Mouse (Mus musculus): ENCODE data around the gene Dnajc12. TPM values are rescaled to one million over a fixed set of nuclear protein-coding genes. Genes with fewer than 3 reads are reported as not detected.
"Not testable (repeated sequence)": the region's sequence is repeated elsewhere in the genome, so short reads cannot be mapped to it uniquely, and the experiment has no call there.

The Dnajc12 gene
- polyA plus RNA-seq (2015; fragmentation: Nextera tagmentation; extraction: Ambion mirVana) = 8.3 and 9.1 TPM in 2 replicates

- WGBS = under 1% methylated on average over 28 of the region's 28 CpGs
- Histone ChIP-seq H3K27ac (no peak within 1 kb of the TSS), H3K27me3 (peaks cover 15% of the 10 kb centered on the region; the same call in 1 of the 2 replicates), H3K4me2 (peak within 1 kb of the TSS; percentile 87), H3K4me1 (peaks cover 9% of the 10 kb centered on the region), H3K9ac (peak within 1 kb of the TSS; percentile 77), H3K4me3 (peak within 1 kb of the TSS; percentile 59), H3K36me3 (ENCODE audit: poor library complexity, severe bottlenecking) (no peaks in the 10 kb centered on the region), H3K9me3 (replicated peaks) (no peaks in the 10 kb centered on the region)
- peak; percentile 96 for ATAC-seq
Observed at GRCm38 (mm10) chr10:63382372-63383279, at the start of gene Dnajc12. Gene Dnajc12 (plus strand): TSS chr10:63382443.

GRCm38 (mm10) chr10:63336901-63337300 lies 45.3 kb upstream of the Dnajc12 start:
- H3K36me3 ChIP-seq (ENCODE audit: poor library complexity, severe bottlenecking) = peaks cover 23% of the 10 kb centered on the region
- ATAC-seq = no peak
- H3K9ac ChIP-seq = peak overlapping the region; percentile 95
- peak overlapping the region; percentile 79 for H3K4me3 ChIP-seq
- WGBS = 65% methylated on average over 13 of the region's 13 CpGs
- peak overlapping the region; percentile 69 for H3K4me2 ChIP-seq
- no peak overlapping the region for H3K27ac ChIP-seq
- no peaks in the 10 kb centered on the region for H3K9me3 ChIP-seq (replicated peaks)
- no peaks in the 10 kb centered on the region for H3K27me3 ChIP-seq
- peaks cover 23% of the 10 kb centered on the region for H3K4me1 ChIP-seq

- Histone ChIP-seq H3K4me2 (peak overlapping the region; percentile 69), H3K9me3 (replicated peaks) (no peaks in the 10 kb centered on the region), H3K27ac (no peak overlapping the region), H3K36me3 (ENCODE audit: poor library complexity, severe bottlenecking) (peaks cover 22% of the 10 kb centered on the region), H3K9ac (peak overlapping the region; percentile 95), H3K27me3 (no peaks in the 10 kb centered on the region), H3K4me1 (peaks cover 23% of the 10 kb centered on the region), H3K4me3 (peak overlapping the region; percentile 79)
- 20% methylated on average over 5 of the region's 5 CpGs for WGBS
- ATAC-seq = no peak
Observed at GRCm38 (mm10) chr10:63337326-63337725, 44.9 kb upstream of the Dnajc12 start.

GRCm38 (mm10) chr10:63337951-63338836 lies 44.0 kb upstream of the Dnajc12 start:
- Histone ChIP-seq H3K4me1 (peaks cover 23% of the 10 kb centered on the region), H3K27me3 (no peaks in the 10 kb centered on the region), H3K9ac (peak overlapping the region; percentile 95), H3K27ac (peak overlapping the region; percentile 90), H3K4me3 (peak overlapping the region; percentile 79), H3K36me3 (ENCODE audit: poor library complexity, severe bottlenecking) (peaks cover 14% of the 10 kb centered on the region), H3K9me3 (replicated peaks) (no peaks in the 10 kb centered on the region), H3K4me2 (peak overlapping the region; percentile 69)
- peak; percentile 84 for ATAC-seq
- WGBS = 2% methylated on average over 59 of the region's 113 CpGs

- under 1% methylated on average over 44 of the region's 74 CpGs for WGBS
- H3K27me3 ChIP-seq = no peaks in the 10 kb centered on the region
- peak overlapping the region; percentile 69 for H3K4me2 ChIP-seq
- peak overlapping the region; percentile 95 for H3K9ac ChIP-seq
- H3K36me3 ChIP-seq (ENCODE audit: poor library complexity, severe bottlenecking) = peaks cover 5% of the 10 kb centered on the region
- H3K4me1 ChIP-seq = peaks cover 23% of the 10 kb centered on the region
- H3K4me3 ChIP-seq = peak overlapping the region; percentile 79
- H3K27ac ChIP-seq = peak overlapping the region; percentile 90
- peak; percentile 95 for ATAC-seq
- H3K9me3 ChIP-seq (replicated peaks) = no peaks in the 10 kb centered on the region
Observed at GRCm38 (mm10) chr10:63338914-63339643, 43.2 kb upstream of the Dnajc12 start.

- no peak overlapping the region for H3K4me2 ChIP-seq
- H3K9me3 ChIP-seq (replicated peaks) = no peaks in the 10 kb centered on the region
- no peaks in the 10 kb centered on the region for H3K27me3 ChIP-seq
- WGBS = 96% methylated on average over 2 of the region's 2 CpGs
- H3K9ac ChIP-seq = no peak overlapping the region
- no peak for ATAC-seq
- H3K27ac ChIP-seq = no peak overlapping the region
- H3K36me3 ChIP-seq (ENCODE audit: poor library complexity, severe bottlenecking) = no peaks in the 10 kb centered on the region
- H3K4me3 ChIP-seq = no peak overlapping the region
- peaks cover 18% of the 10 kb centered on the region for H3K4me1 ChIP-seq
Observed at GRCm38 (mm10) chr10:63341351-63341750, 40.9 kb upstream of the Dnajc12 start.

- H3K27ac ChIP-seq = no peak overlapping the region
- H3K4me2 ChIP-seq = no peak overlapping the region
- H3K9me3 ChIP-seq (replicated peaks) = no peaks in the 10 kb centered on the region
- WGBS = 97% methylated on average over 3 of the region's 3 CpGs
- ATAC-seq = no peak
- no peaks in the 10 kb centered on the region for H3K4me1 ChIP-seq
- no peaks in the 10 kb centered on the region for H3K36me3 ChIP-seq (ENCODE audit: poor library complexity, severe bottlenecking)
- no peak overlapping the region for H3K4me3 ChIP-seq
- no peak overlapping the region for H3K9ac ChIP-seq
- H3K27me3 ChIP-seq = no peaks in the 10 kb centered on the region
Observed at GRCm38 (mm10) chr10:63344751-63345150, 37.5 kb upstream of the Dnajc12 start.

- Histone ChIP-seq H3K9ac (no peak overlapping the region), H3K27me3 (no peaks in the 10 kb centered on the region), H3K27ac (no peak overlapping the region), H3K4me2 (no peak overlapping the region), H3K9me3 (replicated peaks) (no peaks in the 10 kb centered on the region), H3K4me1 (no peaks in the 10 kb centered on the region), H3K4me3 (no peak overlapping the region), H3K36me3 (ENCODE audit: poor library complexity, severe bottlenecking) (no peaks in the 10 kb centered on the region)
- no peak for ATAC-seq
- WGBS = 39% methylated on average over 3 of the region's 3 CpGs
Observed at GRCm38 (mm10) chr10:63348291-63348690, 34.0 kb upstream of the Dnajc12 start.

GRCm38 (mm10) chr10:63350666-63351065 lies 31.6 kb upstream of the Dnajc12 start:
- Histone ChIP-seq H3K4me2 (no peak overlapping the region), H3K27me3 (no peaks in the 10 kb centered on the region), H3K4me3 (no peak overlapping the region), H3K9ac (no peak overlapping the region), H3K9me3 (replicated peaks) (no peaks in the 10 kb centered on the region), H3K4me1 (no peaks in the 10 kb centered on the region), H3K27ac (no peak overlapping the region), H3K36me3 (ENCODE audit: poor library complexity, severe bottlenecking) (no peaks in the 10 kb centered on the region)
- ATAC-seq = no peak
- 97% methylated on average over 7 of the region's 7 CpGs for WGBS

- not testable (repeated sequence) for H3K9me3 ChIP-seq (replicated peaks); H3K9ac ChIP-seq; H3K27me3 ChIP-seq; H3K27ac ChIP-seq; H3K4me3 ChIP-seq; H3K36me3 ChIP-seq (ENCODE audit: poor library complexity, severe bottlenecking); H3K4me2 ChIP-seq; ATAC-seq; H3K4me1 ChIP-seq
- WGBS = 84% methylated on average over 7 of the region's 7 CpGs
Observed at GRCm38 (mm10) chr10:63351099-63351498, 31.1 kb upstream of the Dnajc12 start.

GRCm38 (mm10) chr10:63352111-63352510 lies 30.1 kb upstream of the Dnajc12 start:
- Histone ChIP-seq H3K4me3 (no peak overlapping the region), H3K4me2 (no peak overlapping the region), H3K36me3 (ENCODE audit: poor library complexity, severe bottlenecking) (no peaks in the 10 kb centered on the region), H3K27ac (no peak overlapping the region), H3K4me1 (no peaks in the 10 kb centered on the region), H3K9ac (no peak overlapping the region), H3K9me3 (replicated peaks) (no peaks in the 10 kb centered on the region), H3K27me3 (no peaks in the 10 kb centered on the region)
- ATAC-seq = no peak
- 68% methylated on average over 5 of the region's 5 CpGs for WGBS

All from forebrain, embryonic 13.5 days (tissue).